Mouse (Mus musculus) thymus, postnatal 25 days (tissue): ENCODE measurements around the gene Ranbp3l.
A peak's percentile ranks its signal among the peaks of the same experiment; 100 is the strongest.

ENCODE experiments used
- DNase-seq: peaks from one replicate; pipeline ENCODE4 v3.0.0; 2022

Ranbp3l gene

DNA sequence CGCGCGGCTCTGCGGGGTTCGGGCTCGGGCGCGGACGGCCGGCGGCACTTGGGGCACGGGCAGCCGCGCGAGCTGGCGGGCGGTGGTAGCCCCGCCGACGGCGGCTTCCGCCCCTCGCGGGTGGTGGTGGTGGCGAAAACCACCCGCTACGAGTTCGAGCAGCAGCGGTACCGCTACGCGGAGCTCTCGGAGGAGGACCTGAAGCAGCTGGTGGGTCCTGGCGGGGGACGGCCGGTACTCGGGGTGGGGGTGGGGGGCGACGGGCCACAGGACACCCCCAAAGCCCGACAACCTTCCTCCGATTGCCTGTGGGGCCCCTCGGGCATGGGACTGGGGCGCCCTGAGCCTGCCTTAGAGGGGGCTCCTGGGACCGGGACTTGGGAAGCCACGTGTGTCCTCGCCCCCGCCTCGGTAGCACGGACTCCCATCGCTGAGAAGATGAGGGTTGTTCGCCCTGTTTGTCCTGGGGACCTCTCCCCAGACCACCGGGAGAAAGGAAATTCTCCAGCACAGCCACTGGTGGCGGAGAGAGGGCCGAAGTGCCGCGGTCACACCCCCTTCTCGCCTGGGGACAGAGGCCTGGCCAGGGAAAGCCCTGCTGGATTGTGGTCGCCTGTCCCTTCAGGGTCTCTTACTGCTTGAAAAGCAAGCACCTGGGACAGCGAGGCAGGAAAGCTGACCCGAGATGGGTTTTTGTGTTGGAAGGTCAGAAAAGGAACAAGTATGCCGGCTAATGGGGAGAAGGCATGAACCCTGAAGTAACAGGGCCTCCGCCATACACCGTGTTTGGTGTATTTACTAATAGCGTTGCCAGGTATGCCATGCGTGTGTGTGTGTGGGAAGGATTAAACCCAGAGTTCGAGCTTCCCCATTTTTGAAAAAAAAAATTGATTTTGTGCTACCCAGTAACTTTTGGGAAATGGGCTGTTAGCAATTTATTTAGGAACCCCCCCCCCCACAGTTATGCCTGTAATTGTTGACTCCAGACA is 104.1 kb downstream of the Ranbp3l start:
- DNase-seq: peak; percentile 67

DNA sequence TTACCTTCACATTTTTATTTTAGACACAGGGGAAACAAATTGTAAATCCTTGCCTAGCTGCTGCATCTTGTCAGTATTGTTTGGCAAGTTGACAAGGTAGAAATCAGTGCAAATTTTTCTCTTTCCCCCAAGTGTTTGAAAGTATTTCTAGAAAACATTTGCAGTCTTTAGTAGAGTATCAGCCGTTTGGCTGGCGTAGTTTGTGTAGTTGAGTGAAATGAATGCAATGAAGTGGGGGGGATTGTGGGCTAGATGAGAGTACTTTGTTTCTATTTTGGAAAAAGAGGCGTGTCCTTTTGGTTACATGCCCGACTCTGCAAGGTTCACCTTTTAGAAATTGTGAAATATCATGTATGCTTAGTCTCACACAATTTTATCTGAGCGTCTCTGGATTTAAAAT is 104.9 kb downstream of the Ranbp3l start:
- DNase-seq: peak; percentile 3

DNA sequence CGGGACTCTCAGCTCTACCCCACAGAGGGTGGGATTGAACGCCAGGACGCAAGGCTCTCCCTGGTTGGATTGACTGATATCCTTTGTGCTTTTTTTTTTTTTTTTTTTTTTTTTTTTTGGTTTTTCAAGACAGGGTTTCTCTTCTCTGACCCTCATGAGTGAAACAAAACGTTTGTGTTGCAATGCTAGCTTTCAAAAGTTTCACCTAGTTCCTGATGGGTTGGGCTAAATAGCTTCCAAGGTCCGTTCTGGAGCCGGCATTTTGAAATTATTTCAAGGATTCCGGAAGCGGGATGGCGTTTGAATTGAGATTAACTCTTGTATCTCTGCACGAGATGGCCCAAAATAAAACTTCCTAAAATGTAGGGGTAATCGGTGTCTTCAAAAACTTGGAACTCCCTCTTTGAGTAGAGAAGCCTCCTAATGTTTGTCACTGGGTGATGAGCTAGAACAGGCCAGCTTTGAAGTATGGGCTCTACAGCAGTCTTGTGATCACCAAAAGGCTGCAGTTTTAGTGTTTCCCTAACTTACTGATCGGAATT is 105.4 kb downstream of the Ranbp3l start:
- no peak for DNase-seq

DNA sequence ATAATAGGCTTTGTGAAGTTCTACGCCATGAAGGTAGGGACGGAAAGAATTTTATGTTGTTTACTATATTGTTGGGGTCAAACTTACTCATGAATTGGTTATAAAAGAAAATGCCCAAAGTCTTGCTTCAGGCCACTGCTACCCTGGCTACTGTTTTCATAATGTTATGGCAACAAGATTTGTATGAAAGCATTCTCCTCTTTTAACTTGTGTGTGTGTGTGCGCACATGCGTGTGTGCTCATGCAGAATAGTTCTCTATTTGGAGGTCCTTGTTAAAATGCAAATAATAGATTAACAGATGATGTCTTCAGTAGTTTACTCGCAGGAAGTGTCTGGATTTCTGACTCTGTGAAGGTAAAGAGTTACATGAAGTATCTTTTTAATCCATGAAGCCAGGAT is 105.9 kb downstream of the Ranbp3l start:
- no peak for DNase-seq

DNA sequence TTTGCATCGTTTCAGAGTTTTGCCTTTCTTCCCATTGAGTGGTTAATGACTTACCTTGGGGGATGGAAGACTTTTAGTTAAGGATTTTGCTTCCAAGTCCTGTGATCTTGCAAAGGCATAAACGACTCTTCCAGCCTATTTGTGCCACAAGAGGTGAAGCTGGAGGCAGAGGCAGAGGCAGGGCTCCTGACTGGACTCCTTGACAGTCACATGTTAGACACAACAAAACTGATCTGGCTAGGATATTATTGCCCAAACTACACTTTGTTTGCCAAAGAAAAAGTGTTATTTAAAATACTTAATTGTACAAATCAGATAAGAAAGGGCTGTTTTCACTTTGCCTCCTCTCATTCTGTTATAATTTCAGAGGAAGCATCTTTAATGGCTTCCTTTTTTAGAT is 106.4 kb downstream of the Ranbp3l start:
- DNase-seq: no peak

DNA sequence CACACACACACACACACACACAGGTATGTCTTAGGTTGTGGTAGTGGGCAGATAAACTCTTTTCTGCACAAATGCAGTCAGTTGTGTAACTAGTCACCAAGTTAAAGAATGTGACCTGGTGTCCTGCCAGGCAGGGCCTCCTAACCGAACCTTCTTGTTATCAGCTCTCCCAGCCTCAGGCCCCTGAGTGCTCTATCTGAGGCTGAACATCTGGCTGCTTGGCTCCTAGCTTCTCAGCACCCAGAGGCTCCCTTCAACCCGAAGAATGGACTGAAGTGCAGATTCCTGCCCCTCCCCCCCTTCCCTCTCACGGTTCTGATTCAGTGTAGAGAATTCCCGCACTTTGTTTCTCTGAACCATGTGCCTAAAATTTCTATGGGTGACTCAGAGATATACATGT is 106.9 kb downstream of the Ranbp3l start:
- DNase-seq: no peak

DNA sequence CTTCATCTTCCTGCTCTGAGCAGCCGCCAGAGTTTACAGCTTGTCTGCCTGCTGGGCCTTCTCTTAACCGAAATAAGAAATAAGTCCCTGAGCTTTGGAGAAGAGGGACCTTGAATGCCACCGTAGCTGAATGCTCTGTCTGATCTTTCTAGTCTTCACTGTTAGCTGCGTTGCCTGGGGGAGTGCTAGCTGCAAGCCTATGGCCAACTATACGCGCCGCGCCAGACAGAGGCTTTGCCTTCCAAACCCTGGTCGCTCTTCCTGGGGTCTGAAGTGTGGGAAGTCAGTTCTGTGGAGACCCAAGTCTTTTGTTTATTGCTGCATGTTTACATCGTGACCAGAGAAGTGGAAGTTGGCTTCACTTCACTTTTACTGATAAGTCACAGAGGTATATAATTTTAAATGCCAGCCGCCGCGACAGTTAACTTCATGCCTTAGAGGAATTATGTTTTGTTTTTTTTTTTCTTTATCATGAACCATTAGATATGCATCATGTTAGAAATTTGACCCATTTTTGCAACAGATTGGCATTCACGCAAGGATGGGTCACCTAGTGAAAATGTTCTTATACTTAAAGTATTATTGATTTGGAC is 108.0 kb downstream of the Ranbp3l start:
- no peak for DNase-seq

DNA sequence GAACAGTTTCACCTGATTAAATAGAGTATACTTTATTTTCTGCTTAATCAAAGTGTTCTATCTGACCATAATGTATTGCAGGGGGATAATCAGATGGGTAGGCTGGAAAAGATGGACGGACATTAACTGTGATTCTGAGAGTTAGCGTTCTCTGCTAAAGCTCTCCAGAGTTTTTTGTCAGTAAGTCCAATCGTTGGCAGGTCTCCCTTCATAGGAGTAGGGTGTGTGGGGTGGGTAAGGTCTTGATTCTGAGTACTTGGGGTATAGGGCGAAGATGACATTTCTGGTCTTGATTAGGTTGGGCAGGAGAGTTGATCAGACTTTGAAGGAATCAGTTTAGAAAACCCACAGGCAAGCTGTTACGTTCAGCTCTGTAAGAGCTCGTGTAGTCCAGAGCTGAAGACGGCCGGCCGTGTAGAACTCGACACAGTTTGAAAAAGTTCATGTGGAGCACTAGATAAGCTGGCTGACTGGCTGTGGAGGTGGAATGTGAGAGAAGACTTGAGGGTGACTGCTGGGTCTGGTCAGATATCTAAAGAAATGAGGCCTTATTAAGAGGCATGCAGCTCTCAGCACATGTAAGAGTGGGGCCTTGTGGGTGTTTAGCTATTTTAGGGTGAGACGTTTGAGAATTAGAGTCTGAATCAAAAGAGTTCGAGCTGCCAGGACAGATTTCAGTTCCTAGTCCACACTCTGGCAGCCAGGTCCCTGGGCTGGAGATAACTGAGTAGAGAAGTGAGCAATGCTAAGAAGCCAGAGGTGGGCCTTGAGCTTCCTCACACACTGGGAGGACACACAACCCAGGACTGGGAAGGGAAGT is 110.9 kb downstream of the Ranbp3l start:
- DNase-seq: no peak

DNA sequence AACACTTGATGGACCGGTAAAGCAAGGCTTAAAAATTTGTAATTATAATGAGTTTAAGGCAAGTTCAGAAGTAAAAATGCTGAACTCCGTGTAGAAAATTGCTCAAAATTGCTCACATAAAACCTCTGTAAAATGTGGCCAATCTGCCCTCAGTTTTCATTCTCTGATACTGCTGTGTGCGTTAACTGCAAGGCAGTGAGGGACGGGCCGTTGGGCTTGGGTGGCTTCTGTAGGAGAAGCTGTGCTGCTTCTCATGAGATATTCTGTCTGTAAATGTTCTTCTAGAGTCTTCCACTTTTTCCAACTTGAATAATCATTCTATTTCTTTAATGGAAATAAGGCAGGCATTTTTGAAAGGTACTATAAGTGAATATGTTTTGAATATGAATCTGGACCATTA is 111.9 kb downstream of the Ranbp3l start:
- DNase-seq: no peak

DNA sequence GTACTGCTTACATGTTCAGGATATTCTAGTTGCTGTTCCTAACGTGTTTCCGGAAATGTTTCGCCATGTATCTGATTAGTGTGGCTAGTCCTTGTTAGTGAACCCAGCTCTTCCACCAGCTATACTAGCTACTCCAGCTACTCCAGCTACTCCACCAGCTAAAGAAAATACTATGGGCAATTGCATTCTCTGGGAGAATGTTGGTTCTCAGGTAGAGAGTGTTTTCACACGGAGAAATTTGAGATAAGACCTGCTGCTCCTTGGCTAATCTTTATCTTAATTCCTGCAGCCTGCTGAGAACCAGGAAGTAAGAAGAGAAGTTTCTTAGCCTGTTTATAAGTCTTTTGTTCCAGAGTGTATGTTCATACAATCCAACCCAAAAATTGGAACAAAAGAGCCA is 112.5 kb downstream of the Ranbp3l start:
- DNase-seq: no peak

DNA sequence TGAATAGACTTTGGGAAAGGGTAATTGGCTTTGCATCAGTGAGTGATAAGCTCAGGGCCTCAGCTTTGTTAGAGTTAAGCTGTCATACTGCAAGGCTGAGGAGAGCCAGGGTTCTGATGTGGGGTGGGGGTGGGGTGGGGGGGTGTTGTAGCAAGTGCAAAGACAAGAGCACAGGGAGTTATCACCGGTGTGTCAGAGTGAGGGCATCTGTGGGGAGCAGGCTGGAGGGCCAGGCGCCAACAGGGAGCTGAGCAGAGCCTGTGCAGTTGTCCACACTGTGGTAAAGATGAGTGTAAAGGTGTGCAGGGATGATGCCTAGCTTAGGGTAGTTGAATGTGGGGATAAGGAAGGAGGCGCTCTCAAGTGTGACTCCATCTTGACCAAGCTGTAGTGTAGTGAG is 113.5 kb downstream of the Ranbp3l start:
- DNase-seq: no peak

DNA sequence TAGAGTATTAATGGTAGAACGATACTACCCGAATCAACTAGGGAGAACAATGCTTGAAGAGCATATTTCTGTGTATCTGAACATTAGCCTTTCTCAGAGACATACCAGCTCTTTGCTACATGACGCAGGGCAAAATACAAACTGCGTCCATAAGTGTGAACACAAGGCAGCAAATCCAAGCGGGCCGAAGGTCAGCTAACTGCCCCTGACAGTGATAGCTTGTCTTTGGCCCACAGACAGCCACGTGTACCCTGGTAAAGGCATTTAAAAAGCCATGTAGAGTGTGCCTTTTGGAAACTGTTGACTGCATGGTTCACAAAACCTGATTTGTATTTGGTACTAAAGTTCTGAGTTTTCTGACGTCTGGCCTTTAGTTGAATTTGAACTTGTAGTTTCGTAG is 115.0 kb downstream of the Ranbp3l start:
- DNase-seq: no peak

DNA sequence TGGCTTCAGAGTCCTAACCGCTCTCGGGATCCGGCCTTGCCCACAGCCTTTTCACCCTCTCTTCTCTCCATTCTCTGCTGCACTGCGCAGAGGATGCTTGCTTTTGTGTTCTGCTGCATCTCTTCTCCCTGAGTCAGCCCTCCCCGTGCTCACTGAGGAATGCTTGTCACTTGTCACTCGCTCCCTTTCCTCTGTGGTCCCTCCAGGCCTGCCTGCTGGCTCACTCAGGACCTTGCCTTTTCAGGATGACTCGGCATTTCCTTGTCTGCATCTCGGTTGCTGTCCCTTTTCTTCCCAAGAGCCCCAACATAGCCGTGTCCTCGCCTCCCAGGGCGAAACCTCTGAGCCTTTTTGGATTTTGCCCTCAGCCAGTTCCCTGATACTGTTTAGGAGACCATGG is 119.1 kb downstream of the Ranbp3l start:
- DNase-seq: no peak

DNA sequence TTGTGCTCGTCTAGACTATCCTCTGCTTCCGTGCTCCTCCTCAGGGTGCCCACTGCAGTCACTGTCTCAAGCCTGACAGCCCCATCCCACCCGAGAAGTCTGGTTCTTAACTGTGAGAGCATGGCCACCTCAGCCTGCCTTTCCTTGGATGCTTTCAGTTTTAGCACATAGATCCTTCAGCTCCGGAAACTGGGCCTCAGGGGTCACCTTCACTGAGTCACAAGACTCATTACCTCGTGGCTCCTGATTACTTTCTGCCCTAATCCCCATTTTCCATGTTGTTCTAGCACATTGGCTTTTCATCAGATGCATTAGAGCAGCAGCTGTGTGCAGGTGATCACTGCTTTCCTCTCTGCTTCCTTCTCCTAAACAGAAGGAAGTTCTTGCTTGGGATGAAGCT is 119.7 kb downstream of the Ranbp3l start:
- no peak for DNase-seq

DNA sequence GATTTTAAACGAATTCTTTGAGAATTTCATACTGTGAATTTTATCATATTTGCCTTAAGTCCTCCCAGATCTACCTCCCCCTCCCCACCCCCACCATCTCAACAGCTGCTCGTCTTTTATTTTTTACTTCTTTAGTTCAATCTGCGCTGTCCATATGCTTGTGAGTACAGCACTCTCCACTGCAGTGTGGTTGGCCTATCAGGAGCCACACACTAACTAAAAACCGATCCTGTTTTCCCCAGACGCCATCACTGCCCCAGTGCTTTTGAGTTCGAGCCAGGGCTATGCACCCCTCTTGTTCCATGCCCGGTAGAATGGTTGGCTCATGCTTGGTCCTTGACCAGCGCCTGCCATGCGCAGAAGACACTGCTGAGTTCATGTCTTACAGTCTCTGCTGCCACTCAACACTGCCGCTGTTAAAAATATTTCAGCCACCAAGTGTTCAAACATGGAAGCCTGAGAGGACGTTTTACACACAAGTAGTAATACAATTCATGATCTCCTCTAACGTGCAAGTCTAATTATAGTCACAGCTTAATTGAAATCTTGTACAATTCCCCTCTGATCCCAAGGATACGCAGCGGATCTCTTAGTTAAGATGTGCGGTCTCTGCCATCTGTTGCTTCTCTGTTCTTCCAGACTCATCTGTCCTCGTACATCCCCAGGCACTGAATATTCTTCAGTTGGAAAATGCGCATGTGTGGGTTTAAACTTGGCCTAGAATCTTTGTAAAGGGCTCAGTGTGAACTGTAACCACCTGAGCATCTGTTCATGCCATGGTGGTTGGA is 120.3 kb downstream of the Ranbp3l start:
- no peak for DNase-seq

DNA sequence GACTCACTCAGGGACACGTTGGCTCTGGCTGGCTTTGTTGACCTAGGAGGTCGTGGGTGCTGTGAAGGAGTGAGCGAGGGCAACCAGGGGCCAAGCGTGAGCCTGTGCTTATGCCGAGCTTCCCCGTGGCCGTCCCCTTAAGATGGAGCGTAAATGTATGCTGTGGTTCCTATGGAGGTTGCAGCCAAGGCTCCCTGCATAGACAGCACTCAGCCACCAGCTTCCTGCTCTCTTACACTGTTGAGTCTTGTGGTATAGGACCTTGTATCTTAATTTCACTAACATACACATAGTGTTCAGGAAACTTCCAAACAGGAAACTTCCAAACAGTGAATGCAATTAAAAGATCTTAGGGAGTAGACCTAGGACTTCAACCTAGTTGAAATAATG is 120.9 kb downstream of the Ranbp3l start:
- DNase-seq: no peak

DNA sequence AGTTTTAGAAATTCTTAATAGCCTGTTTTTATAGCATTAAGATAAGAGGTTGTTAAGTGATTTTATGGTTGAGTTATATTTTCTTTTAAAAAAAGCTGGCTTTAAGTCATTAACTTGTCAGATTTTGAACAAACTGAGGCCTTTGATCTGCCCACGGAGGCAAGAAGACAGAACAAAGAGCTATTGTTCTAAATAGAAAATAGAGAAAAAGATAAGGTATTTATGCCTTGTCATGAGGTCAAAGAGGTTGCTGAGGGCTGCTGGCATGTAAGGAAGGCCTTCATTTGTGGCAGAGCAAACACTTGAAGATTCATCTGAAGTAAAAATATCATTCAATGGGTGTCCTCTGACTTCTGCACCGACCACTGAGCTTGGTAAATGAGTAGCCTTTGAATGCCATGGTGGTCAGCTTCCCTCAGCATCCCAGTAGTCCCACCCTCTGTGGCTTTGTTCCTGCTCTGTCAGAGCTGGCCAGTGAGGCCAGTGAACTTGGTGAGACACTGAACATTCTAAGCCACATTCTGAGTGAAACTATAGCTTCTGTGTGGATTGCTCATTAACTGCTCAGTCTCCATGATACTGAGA is 121.5 kb downstream of the Ranbp3l start:
- no peak for DNase-seq

DNA sequence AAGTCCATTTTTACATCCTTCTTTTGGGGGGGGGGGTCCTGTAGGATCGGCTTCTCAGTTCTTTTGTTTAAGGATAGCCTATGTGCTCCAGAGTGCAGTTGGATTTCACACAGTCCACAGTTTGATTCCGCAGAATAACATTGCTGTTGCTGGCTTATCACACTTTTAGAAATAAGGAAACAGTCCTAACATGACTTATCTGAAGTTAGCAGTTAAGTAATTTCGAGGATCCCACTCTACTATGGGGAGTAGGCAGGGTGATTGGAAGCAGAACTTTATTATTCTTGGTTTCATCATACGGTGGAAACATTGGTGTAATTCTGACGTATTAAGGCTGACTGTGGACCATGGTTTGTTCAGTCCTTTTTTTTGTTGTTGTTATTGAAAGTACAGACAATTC is 122.9 kb downstream of the Ranbp3l start:
- DNase-seq: no peak

DNA sequence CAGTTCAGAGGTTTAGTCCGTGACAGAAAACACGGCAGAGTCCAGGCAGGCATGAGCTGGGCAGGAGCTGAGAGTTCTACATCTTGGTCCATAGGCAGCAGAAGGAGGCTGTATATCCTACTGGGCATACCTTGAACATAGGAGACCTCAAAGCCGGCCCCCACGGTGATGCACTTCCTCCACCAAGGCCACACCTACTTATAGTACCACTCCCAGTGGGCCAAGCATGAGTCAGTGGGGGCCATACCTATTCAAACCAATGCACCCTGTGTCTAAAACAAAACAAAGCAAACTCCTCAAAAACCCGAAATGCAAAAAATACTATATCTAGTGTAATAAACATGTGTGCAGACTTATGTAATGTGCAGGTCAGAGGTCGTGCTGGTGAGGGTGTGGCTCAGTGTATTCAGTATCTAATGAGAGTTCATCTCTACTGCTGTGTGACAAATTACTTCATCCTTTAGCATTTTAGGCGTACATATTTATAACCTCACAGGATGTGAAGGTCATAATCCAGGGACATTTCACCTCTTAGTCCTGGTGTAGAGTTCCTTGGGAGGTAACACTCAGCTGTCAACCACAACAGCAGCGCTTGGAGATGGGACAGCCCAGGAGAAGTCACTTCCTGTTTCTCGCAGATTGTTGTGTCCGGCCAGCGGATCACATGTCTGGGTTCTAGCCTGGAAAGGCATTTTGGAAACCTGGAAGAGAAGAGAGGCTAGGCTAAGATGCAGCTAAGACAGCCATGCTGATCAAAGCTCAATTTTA is 126.0 kb downstream of the Ranbp3l start:
- DNase-seq: no peak

DNA sequence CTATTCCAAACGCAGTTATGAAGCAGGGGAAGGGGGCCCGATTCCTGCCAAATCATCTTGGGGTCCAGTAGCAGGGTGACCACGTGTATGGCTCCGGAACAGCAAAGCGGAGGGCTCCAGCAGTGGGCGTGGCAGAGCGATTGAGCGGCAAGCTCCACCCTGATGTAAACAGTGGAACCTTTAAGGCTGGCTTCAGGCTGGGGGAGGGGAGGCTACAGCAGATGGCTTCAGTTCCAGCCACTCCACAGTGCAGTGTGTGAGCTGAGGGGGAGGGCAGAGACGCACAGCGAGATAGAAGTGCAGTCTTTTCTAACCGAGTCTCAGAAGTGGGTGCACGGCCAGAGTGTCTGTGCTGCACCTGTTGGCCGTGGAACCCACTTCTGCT is 126.6 kb downstream of the Ranbp3l start:
- no peak for DNase-seq

DNA sequence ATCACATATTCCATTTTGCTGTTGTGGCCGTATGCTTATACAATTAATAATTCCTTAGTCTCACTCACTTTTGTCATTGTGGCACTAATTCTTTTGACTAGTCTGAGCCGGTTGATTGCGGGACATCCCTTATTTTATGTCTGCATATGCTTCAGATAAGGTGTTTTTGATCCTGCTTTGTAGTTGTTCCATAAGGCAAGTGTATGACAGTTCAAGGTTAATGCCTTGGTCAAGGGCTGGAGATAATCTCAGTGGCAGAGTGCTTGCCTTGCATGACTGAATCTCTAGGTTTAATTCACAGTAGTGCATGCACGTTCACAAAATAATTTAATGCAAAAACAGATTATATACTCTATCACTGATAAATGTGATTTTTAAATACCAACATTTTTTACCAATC is 129.1 kb downstream of the Ranbp3l start:
- DNase-seq: no peak
